Mouse (Mus musculus): Measurements from ENCODE around the gene Slc44a2. TPM values are rescaled to one million over a fixed set of nuclear protein-coding genes. Genes with fewer than 3 reads are reported as not detected.

The Slc44a2 gene
- polyA plus RNA-seq, 1 experiment from 2014 or later = 89.1 TPM

DNA sequence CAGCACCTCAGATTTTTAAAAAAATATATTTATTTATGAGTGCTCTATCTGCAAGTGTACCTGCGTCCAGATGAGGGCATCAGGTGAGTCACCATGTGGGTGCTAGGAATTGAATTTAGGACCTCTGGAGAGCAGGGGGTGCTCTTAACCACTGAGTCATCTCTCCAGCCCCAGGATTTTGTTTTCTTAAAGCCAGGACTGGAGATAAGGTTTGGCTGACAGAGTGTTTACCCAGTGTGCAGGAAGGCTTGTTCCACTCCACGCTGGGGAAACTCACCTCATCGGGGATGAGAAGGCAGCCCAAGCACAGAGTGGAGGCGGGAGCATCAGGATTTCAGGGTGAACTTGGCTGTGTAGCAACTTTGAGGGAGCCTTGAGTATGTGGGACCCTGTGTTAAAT is 19.9 kb downstream of the Slc44a2 start:
- peaks cover 11% of the 10 kb centered on the region; the same call in 1 of the 2 replicates for H3K36me3 ChIP-seq
- H3K4me1 ChIP-seq = peaks cover 8% of the 10 kb centered on the region
- peak overlapping the region; percentile 28; the same call in 1 of the 2 replicates for H3K27ac ChIP-seq
- WGBS = 55% methylated on average over 4 of the region's 4 CpGs
- H3K4me3 ChIP-seq (replicated peaks) = no peak overlapping the region
- H3K9ac ChIP-seq = no peak overlapping the region
- no peak overlapping the region for H3K4me2 ChIP-seq
- H3K9me3 ChIP-seq = no peaks in the 10 kb centered on the region
- H3K27me3 ChIP-seq (replicated peaks) = no peaks in the 10 kb centered on the region
- ATAC-seq (ENCODE audit: insufficient read depth, low FRiP score, low read depth) = peak; percentile 54; the same call in 1 of the 2 replicates

DNA sequence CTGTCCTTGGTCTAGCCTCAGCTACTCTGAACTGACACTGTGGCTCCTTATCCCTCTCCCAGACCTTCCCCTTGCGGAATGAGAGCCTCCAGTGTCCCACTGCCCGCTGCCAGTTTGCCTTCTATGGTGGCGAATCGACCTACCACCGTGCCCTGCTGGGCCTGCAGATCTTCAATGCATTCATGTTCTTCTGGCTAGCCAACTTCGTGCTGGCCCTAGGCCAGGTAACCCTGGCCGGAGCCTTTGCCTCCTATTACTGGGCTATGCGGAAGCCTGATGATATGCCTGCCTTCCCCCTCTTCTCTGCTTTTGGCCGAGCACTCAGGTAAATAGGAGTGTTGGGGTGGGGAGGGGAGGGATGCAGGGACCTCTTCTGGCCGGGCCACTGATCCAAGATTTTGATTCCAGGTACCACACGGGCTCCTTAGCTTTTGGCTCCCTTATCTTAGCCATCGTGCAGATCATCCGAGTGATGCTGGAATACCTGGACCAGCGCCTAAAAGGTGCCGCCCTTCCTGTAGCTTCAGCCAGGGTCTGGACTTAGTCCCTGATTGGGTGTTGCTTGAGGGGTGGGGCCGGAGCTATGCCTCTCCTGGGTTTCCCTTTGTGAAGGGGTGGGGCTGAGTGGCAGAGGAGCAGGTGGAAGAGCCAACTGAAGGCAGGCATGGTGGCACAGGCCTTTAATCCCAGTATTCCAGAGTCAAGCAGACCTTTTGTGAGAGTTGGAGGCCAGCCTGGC is 26.3 kb downstream of the Slc44a2 start:
- H3K4me1 ChIP-seq = no peaks in the 10 kb centered on the region
- ATAC-seq (ENCODE audit: insufficient read depth, low FRiP score, low read depth) = no peak
- H3K36me3 ChIP-seq = peaks cover 24% of the 10 kb centered on the region; the same call in 1 of the 2 replicates
- no peaks in the 10 kb centered on the region for H3K9me3 ChIP-seq
- H3K27me3 ChIP-seq (replicated peaks) = no peaks in the 10 kb centered on the region
- H3K4me3 ChIP-seq (replicated peaks) = no peak overlapping the region
- H3K9ac ChIP-seq = no peak overlapping the region
- no peak overlapping the region for H3K4me2 ChIP-seq
- no peak overlapping the region for H3K27ac ChIP-seq
- WGBS = 76% methylated on average over 16 of the region's 16 CpGs

DNA sequence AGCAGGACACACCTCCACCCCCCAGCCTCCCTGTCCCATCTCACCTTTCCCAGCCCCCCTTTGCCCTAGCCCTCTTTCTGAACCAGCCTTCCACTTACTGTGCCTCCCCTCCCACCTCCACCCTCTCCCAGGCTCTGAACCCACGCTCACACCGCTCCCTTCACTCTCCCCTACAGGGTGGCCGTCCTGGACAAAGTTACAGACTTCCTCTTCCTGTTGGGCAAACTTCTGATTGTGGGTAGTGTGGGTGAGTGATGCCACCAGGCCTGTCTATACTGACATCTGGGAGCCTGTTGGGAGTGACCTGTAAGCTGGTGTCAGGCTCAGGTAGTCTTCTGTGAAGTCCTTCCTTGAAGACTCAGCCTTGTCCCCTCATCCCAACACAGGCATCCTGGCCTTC is 27.7 kb downstream of the Slc44a2 start:
- no peak overlapping the region for H3K27ac ChIP-seq
- no peak for ATAC-seq (ENCODE audit: insufficient read depth, low FRiP score, low read depth)
- no peak overlapping the region for H3K4me2 ChIP-seq
- no peaks in the 10 kb centered on the region for H3K4me1 ChIP-seq
- H3K36me3 ChIP-seq = peaks cover 17% of the 10 kb centered on the region; the same call in 1 of the 2 replicates
- H3K9ac ChIP-seq = no peak overlapping the region
- no peaks in the 10 kb centered on the region for H3K9me3 ChIP-seq
- no peaks in the 10 kb centered on the region for H3K27me3 ChIP-seq (replicated peaks)
- 89% methylated on average over 3 of the region's 3 CpGs for WGBS
- H3K4me3 ChIP-seq (replicated peaks) = no peak overlapping the region

DNA sequence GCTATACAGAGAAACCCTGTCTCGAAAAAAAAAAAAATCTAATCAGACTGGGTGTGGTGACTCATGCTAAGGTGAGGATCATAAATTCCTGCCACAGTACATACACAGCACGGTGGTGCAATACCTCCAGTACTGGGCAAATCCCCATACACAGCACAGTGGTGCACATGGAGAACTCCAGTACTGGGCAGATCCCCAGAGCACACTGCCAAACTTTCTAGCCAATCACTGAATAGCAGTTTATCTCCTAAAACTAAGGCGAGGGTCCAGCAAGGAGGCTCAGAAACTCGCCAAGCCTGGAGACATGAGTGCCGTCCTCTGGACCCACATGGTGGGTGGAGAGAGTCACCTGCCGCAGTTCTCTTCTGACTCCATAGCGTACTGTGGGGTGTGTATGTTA is 30.7 kb downstream of the Slc44a2 start:
- H3K36me3 ChIP-seq = peaks cover 21% of the 10 kb centered on the region; the same call in 1 of the 2 replicates

DNA sequence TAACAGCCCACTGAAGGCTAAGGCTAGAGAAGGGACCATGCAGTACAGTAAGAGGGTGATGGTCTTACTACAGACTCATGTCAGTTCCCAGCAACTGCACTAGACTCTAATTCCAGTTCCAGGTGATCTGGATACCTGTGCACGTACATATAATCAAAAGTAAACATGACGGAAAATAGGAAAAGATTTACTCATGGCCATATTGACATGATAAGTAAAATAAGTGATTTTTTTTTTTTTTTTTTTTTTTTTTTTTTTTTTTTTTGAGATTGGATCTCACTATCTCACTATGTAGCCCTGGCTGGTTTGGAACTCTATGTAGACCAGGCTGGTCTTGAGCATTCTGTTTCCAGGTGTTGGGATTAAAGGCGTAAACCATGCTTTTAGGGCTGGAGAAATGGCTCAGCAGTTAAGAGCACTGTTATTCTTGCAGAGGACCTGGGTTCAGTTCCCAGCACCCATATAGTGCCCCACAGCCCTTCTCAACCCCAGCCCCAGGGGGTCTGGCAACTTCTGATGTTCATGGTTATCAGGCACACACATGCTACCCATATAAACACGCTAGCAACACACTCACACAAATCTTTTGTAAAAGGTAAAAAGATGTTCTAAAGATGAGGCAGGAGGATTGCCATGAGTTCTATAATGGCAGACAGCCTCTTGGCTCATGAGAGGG is 31.3 kb downstream of the Slc44a2 start:
- ATAC-seq (ENCODE audit: insufficient read depth, low FRiP score, low read depth) = no peak
- Histone ChIP-seq H3K27me3 (replicated peaks) (no peaks in the 10 kb centered on the region), H3K36me3 (peaks cover 21% of the 10 kb centered on the region; the same call in 1 of the 2 replicates), H3K4me3 (replicated peaks) (no peak overlapping the region), H3K27ac (no peak overlapping the region), H3K4me1 (no peaks in the 10 kb centered on the region), H3K4me2 (no peak overlapping the region), H3K9ac (no peak overlapping the region), H3K9me3 (no peaks in the 10 kb centered on the region)
- WGBS = 83% methylated on average over 4 of the region's 4 CpGs

More for the DNA sequence above, 30.7 kb downstream of the Slc44a2 start:
- Histone ChIP-seq H3K4me1 (no peaks in the 10 kb centered on the region), H3K4me3 (replicated peaks) (no peak overlapping the region), H3K4me2 (no peak overlapping the region), H3K27ac (no peak overlapping the region), H3K9ac (no peak overlapping the region), H3K27me3 (replicated peaks) (no peaks in the 10 kb centered on the region), H3K9me3 (no peaks in the 10 kb centered on the region)
- peak; percentile 70; the same call in 1 of the 2 replicates for ATAC-seq (ENCODE audit: insufficient read depth, low FRiP score, low read depth)
- WGBS = 80% methylated on average over 7 of the region's 7 CpGs

DNA sequence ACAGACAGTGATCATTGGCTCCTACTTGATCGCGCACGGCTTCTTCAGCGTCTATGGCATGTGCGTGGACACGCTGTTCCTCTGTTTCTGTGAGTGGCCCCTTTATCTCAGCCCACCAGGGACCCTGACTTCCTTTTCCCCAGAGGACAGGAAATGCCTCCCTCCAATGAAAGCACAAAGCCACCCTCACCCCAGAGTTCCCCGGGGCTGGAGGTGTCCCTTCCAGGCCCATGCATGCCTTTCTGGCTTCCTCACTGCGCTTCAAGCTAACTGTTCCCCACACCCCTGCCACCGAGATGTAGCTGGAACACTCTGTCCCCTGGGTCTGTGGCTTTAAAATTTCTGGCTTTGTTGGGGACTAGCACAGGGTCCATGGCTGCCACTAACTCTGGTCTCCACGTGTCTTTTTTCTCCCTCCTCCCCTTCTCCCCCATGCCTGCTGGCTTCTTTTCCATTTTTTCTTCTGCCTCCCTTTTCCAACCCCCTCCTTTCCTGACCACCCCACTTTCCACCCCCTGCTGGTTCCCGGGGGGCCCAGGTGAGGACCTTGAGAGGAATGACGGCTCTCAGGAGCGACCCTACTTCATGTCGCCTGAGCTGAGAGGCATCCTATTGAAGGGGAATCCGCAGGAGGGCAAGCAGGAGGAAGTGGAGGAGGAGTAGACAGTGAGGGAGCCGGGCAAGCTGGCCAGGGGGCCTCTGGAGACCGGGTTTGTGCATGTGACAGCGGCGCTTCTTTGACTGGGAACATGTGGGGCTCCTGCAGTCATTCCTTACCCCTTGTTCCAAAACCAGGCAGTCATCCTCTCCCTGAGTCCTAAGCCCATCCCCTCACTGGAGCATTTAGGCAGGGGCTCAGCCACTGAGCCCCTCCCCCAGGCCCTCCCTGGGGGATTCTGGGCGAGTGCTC is 32.2 kb downstream of the Slc44a2 start:
- Histone ChIP-seq H3K36me3 (peaks cover 20% of the 10 kb centered on the region; the same call in 1 of the 2 replicates), H3K9ac (no peak overlapping the region), H3K4me1 (no peaks in the 10 kb centered on the region), H3K9me3 (no peaks in the 10 kb centered on the region), H3K27me3 (replicated peaks) (no peaks in the 10 kb centered on the region), H3K4me3 (replicated peaks) (no peak overlapping the region), H3K27ac (no peak overlapping the region), H3K4me2 (no peak overlapping the region)
- no peak for ATAC-seq (ENCODE audit: insufficient read depth, low FRiP score, low read depth)
- 43% methylated on average over 20 of the region's 20 CpGs for WGBS

DNA sequence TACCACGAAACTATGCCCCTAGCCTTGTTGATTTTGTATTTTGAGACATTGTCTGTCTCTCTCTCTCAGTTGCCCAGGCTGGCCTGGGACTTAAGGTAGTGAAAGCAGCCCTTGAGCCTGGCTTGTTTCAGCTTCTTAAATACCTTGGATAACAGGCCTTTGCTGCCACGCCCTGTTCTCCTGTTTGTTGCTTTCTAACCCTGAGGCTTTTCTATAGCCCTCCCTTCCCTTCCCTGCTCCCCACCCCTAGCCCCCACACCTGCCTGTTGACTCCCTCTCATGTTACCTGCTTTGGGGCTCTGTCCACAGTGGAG is 32.8 kb downstream of the Slc44a2 start:
- Histone ChIP-seq H3K9ac (no peak overlapping the region), H3K27ac (no peak overlapping the region), H3K9me3 (no peaks in the 10 kb centered on the region), H3K4me3 (replicated peaks) (no peak overlapping the region), H3K27me3 (replicated peaks) (no peaks in the 10 kb centered on the region), H3K4me2 (no peak overlapping the region), H3K4me1 (no peaks in the 10 kb centered on the region), H3K36me3 (peaks cover 16% of the 10 kb centered on the region; the same call in 1 of the 2 replicates)
- ATAC-seq (ENCODE audit: insufficient read depth, low FRiP score, low read depth) = no peak
- 59% methylated on average over 2 of the region's 2 CpGs for WGBS

DNA sequence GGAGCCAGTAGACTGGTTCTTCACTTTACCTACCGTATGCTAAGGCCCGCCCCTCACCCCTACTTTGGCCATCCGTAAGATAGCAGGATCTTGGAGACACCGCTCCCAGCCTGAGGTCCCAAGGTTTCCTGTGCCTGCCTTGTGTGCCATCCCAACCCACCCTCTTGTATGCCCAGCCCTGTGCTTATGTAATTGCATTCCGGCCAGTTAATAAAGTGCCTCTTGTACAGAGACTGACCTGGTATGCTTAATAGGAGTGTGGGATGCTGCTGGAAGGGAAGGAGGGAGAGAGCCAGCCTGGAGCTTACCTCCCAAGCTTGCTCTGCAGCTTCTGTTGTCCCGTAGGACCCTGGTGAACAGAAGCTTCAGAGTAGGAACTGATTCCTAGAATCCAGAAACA is 34.3 kb downstream of the Slc44a2 start:
- 83% methylated on average over 6 of the region's 6 CpGs for WGBS
- no peak overlapping the region for H3K27ac ChIP-seq
- H3K4me3 ChIP-seq (replicated peaks) = no peak overlapping the region
- no peak overlapping the region for H3K4me2 ChIP-seq
- no peaks in the 10 kb centered on the region for H3K9me3 ChIP-seq
- no peaks in the 10 kb centered on the region for H3K4me1 ChIP-seq
- no peaks in the 10 kb centered on the region for H3K27me3 ChIP-seq (replicated peaks)
- H3K36me3 ChIP-seq = peaks cover 14% of the 10 kb centered on the region; the same call in 1 of the 2 replicates
- no peak for ATAC-seq (ENCODE audit: insufficient read depth, low FRiP score, low read depth)
- no peak overlapping the region for H3K9ac ChIP-seq

DNA sequence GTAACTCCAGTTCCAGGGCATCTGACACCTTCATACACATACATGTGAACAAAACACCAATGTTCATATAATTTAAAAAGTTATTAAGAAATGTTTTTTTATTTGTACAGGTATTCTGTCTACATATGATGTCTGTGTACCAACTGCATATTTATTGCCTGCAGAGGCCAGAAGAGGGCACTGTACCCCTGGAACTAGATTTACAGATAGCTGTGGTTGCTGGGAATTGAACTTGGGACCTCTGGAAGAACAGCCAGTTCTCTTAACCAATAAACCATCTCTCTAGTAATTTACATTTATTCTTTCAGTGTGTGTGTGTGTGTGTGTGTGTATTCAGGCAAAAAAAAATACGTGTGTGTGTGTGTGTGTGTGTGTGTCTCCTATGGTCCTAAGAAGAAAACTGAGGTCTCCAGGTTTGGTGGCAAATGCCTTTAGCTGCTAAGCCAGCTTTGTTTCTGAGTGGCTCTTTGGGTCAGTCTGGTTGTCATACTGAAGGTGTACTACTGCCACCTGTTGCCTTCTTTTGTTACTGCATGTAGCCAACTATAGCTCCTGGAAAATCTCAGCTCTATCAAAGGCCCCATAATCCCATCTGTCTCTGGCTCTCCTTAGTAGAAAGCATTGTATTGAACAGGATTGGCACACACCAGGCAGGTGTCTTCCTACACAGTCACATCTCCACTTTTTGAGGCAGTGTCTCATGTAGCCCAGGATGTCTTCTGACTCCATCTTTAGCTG is 36.7 kb downstream of the Slc44a2 start:
- Histone ChIP-seq H3K4me2 (no peak overlapping the region), H3K9me3 (no peaks in the 10 kb centered on the region), H3K27me3 (replicated peaks) (no peaks in the 10 kb centered on the region), H3K36me3 (peaks cover 6% of the 10 kb centered on the region; the same call in 1 of the 2 replicates), H3K4me3 (replicated peaks) (no peak overlapping the region), H3K4me1 (no peaks in the 10 kb centered on the region), H3K27ac (no peak overlapping the region), H3K9ac (no peak overlapping the region)
- WGBS = 0% methylated on average over 1 of the region's 1 CpGs
- ATAC-seq (ENCODE audit: insufficient read depth, low FRiP score, low read depth) = peak; percentile 13; the same call in 1 of the 2 replicates

DNA sequence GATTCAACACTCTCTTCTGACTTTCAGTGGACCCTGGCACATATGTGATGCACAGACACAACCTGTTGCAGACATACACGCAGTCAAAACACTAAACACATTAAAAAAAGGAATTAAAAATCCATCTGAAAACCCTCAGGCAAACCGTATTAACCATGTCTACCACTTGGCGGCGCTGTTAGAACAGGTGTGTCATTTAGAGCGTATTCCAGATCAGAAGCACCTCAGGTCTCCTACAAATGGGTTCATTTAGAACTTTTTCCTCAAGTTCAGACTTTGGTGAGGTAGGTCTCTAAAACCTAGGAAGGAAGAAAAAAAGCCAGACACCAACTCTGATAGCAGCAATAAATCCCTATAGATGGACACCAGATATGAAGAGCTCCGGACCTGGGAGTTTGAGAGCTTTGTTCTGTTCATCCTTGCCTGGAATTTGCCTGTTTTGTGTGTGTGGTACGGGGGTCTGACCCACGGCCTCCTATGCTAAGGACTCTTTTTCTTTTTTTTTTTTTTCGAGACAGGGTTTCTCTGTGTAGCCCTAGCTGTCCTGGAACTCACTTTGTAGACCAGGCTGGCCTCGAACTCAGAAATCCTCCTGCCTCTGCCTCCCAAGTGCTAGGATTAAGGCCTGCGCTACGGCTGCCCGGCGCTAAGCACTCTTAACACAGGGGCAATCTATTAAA is 46.2 kb downstream of the Slc44a2 start:
- peak overlapping the region; percentile 89 for H3K27ac ChIP-seq
- 0 out of 2 replicates have a peak overlapping the region, but pooled peaks have one; percentile 13 for H3K9ac ChIP-seq
- H3K9me3 ChIP-seq = no peaks in the 10 kb centered on the region
- no peaks in the 10 kb centered on the region for H3K36me3 ChIP-seq
- H3K27me3 ChIP-seq (replicated peaks) = no peaks in the 10 kb centered on the region
- 0 out of 2 replicates have a peak, but pooled peaks have one; percentile 9 for ATAC-seq (ENCODE audit: insufficient read depth, low FRiP score, low read depth)
- peak overlapping the region; percentile 72 for H3K4me2 ChIP-seq
- H3K4me3 ChIP-seq (replicated peaks) = peak overlapping the region; percentile 82
- WGBS = 31% methylated on average over 14 of the region's 14 CpGs
- peaks cover 12% of the 10 kb centered on the region for H3K4me1 ChIP-seq
